Mouse (Mus musculus) CD4-positive, CD25-positive, alpha-beta regulatory T cell, adult 4 months (primary cell): ENCODE data around the gene Rap1gap2. TPM values are rescaled to one million over a fixed set of nuclear protein-coding genes. Genes with fewer than 3 reads are reported as not detected.

ENCODE experiments used
- ATAC-seq: one replicate; pipeline ENCODE4 v1.8.0; 2017
- polyA plus RNA-seq, 2 experiments: library from polyadenylated mRNA; unstranded; fragments of 100-300 nt; shearing (Covaris generic); gene quantifications; one replicate each; pipeline ENCODE4 v1.2.1; 2017

The Rap1gap2 gene
- polyA plus RNA-seq, 2 experiments from 2014 or later, result 1.3 to 1.9 TPM

GRCm38 (mm10) chr11:74536140-74536842, 74.4 kb downstream of the Rap1gap2 start:
- no peak for ATAC-seq

GRCm38 (mm10) chr11:74534380-74534779, 76.3 kb downstream of the Rap1gap2 start:
- no peak for ATAC-seq

DNA sequence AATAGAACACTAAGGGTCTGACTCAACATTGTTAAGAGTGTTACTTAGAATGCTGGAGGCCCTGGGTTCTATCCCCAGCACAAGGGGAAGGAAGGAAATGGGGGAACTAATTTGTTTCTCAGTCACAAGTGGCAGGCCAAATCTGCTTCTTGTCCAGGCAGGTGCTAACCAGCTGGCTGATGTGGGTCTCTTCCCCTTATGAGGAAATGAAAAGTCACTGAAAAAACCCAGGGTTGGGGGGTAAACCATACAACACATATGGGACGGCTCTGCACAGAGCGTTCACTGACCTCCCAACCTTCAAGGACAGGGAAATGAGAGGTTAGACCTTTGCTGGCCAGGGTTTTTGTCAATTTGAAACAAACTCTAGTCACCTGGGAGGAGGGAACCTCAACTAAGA, 77.7 kb downstream of the Rap1gap2 start:
- no peak for ATAC-seq

GRCm38 (mm10) chr11:74532401-74532800, 78.3 kb downstream of the Rap1gap2 start:
- ATAC-seq, result no peak

DNA sequence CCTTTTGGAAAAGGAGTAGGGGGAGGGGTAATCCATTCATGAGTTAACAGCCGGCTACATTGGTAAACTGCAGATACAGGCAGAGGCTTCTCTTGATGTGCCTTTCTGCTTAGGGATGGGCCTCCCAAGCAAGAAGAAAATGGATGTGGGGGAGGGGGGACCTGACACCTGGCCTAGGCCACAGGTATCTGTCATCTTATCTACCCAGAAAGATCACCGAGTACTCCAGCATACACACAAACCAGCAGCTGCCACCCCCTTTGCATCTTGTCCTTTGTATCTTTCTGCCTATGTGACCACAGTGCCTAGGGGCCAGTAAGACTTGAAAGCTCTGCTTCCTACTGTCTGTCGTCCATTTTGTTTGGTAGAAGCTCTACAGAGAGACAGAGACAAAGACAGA, 79.0 kb downstream of the Rap1gap2 start:
- no peak for ATAC-seq

DNA sequence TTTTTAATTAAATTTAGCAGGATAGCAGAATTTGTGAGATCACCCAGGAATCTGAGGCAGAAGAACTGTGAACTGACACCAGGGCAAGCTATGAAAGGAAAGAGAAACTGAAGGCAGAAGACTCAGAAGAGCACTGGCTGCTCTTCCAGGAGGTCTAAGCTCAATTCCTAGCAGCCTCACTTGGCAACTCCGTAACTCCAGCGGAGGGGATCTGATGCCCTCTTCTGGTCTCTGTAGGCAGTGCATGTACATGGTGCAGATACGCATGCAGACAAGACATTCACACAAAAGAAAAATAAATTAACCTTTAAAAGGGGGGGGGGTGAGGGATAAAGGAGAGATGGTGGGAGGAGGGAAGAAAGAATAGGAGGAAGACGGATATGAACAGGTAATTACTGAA, 80.9 kb downstream of the Rap1gap2 start:
- no peak for ATAC-seq

DNA sequence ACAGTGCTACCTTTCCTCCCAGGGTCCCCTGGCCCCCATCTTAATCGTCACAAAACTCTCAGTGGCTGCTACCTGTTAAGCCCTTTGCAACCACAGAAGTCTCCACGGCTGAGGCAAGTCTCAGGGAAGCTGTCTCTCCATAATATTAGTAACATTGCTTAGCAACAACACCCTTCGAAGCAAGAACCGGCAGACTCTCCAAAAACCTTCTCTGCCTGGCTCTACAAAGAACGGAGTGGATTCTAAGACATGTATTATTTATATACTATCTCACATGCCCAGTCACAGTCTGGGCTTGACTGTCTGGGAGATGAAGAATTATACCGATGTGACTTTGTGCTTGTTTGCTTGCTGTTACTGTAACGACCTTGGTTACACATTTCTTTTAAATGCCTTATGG, 83.2 kb downstream of the Rap1gap2 start:
- no peak for ATAC-seq

DNA sequence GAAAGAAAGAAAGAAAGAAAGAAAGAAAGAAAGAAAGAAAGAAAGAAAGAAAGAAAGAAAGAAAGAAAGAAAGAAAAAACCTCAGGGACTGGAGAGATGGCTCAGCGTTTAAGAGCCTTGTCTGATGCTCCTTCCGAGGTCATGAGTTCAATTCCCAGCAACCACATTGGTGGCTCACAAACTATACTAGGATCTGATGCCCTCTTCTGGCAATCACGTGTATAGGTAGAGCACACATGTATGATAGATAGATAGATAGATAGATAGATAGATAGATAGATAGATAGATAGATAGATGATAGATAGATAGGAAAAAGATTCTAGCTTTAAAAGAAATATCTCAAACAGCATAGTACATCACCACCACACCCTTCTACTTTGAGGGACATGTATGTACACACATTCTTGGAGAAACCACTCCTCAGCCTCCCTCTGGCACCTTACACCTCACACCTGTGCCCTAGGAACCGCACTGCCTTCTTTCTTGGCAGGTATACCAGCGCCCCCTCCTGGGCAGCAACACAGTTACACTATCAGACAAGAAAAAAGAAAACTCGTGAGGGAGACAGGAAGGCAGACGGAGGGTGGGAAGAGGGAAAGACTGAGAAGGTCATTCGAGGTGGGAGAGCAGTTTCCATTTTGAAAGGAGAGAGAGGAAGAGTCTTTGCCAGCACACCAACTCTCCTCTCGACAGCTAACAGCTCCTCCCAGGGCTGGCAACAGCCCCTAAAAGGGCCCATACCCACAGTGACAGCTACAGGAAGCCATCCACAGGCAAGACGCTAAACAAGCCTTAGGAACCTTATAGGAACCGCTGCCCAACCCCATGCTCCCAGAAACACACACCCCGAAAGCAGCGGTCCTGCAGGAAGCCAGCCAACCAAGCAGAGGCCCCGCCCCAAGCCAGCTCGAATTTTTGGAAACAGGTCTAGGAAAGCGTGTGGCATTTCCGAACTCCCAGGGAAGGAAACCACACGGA, 84.2 kb downstream of the Rap1gap2 start:
- peak; percentile 32 for ATAC-seq

GRCm38 (mm10) chr11:74525605-74526004, 85.1 kb downstream of the Rap1gap2 start:
- ATAC-seq, result no peak

GRCm38 (mm10) chr11:74525205-74525604, 85.5 kb downstream of the Rap1gap2 start:
- no peak for ATAC-seq

- no peak for ATAC-seq
These were observed 86.4 kb downstream of the Rap1gap2 start for GRCm38 (mm10) chr11:74524050-74524965.

DNA sequence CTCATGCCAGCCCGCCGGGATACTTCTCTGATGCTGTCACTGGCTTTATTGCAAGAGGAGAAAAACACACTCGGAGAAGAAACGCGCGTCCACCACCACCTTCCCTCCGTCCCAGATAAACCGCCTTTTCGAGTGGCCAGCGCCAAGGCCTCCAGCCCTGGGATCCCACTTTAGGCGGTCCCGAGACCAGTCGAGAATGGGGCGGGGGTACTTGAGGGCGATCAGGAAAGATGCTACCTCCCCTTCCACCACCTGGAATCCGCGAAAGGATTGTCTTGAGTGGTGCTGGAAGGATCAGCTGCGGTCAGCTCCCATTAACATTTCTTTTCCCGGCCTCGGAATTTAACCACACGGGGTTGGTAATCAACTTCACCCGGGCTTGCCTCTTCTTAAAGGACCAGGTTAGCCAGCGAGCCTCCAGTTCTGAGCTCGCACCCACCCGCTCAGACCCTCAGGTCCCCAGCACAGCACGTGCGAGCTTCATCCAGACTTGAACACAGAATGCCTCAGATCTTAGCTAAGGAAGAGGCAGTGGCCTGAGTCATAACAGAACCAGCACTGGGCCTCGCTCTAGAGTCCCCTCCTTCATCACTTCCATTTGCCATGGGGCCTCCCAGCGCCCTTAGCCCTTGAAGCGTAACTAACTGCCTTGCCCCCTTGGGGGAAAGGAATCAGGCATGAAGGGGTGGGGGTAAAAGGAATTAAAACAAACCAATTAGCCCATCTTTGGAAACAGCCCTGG, 87.3 kb downstream of the Rap1gap2 start:
- ATAC-seq, result no peak

- no peak for ATAC-seq
These were observed 88.1 kb downstream of the Rap1gap2 start for GRCm38 (mm10) chr11:74522487-74523209.

DNA sequence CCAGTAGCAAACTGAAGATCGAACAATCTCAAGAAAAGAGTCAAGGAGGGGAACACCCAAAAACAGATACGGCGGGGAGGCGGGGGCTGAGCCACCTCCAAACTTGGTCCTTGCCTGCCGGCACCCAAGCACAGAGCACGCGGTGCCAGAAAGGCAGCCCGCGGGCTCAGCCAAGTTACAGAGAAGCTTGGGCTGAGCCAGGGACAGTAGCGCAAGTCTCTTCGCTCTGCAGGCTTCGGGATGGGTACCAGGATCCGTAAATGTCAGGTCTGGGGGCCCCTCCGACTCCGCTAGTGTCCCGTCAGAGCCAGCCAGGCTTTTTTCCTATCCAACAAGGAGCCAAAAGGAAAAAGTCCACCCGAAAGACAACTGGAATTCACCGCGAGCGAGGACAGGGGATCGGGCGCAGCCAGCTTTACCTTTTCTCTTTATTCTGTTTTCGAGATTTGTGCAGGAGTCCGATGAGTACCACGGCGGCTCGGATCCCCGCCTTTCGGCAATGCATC, 88.7 kb downstream of the Rap1gap2 start:
- ATAC-seq, result no peak

DNA sequence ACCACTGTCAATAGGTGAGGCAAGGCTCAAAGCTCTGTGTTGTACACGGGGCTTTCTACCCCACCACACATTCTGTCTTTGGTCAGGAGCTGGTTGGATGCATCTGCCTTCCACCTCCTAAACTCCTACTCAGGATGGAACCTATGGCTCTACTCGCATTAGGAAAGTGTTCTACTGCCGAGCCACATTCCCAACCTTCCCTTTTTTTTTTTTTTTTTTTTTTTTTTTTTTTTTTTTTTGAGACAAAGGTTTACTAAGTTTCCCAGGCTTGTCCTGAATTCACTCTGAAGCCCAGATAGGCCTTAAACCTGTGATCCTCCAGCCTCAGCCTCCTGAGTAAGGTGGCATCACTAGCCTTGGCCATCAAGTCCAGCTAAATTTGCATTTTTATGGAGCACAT, 90.5 kb downstream of the Rap1gap2 start:
- ATAC-seq, result no peak

DNA sequence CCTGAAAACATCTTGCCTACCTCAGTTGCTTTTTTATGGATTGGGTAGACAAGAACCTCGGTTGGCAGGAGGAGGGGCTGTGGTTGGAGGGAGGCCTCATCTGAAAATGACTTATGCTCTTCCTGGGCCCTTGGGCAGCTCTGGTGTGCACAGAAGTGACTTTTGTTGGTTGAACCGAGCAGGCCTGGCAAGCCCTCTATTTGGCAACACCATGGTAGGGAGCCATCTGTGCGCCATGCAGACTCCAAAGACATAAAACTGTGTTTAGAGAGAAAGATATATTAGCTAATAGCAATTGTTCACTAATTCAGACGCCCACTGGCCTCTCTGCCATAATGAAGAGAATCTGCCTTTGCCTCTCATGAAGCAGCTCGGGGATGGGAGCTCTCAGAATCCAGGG, 94.6 kb downstream of the Rap1gap2 start:
- no peak for ATAC-seq

- no peak for ATAC-seq
These were observed 95.7 kb downstream of the Rap1gap2 start for GRCm38 (mm10) chr11:74515046-74515445.

- no peak for ATAC-seq
These were observed 98.1 kb downstream of the Rap1gap2 start for GRCm38 (mm10) chr11:74512595-74512994.

GRCm38 (mm10) chr11:74506275-74506674, 104.4 kb downstream of the Rap1gap2 start:
- no peak for ATAC-seq

- no peak for ATAC-seq
These were observed 108.2 kb downstream of the Rap1gap2 start for GRCm38 (mm10) chr11:74502485-74502884.

DNA sequence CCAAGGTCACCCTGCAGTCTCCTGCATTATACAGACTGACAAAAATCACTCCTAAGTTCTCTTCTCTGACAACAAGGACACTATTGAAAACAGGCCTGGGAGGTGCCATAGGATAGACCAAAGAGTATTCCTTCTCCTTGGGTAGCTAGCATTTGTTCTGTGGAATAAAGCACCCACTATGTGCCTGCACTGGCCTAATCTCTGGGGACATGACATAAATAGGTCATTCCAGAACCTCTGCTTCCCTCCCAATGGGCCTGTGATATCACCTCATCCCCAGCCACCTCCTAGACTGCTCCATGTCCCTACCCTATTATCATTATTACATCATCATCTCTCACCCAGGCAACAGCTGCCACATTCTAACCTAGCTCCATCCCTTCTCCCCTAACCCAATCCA, 108.7 kb downstream of the Rap1gap2 start:
- no peak for ATAC-seq
